Mouse (Mus musculus): ENCODE measurements around the gene Prpf40b. TPM values are rescaled to one million over a fixed set of nuclear protein-coding genes. Genes with fewer than 3 reads are reported as not detected.

The Prpf40b gene
- polyA plus RNA-seq, 1 experiment: 37.0 TPM

GRCm38 (mm10) chr15:99332921-99333675 lies 38.2 kb downstream of the Prpf40b start:
- no peaks in the 10 kb centered on the region for H3K27me3 ChIP-seq (ENCODE audit: control insufficient read depth, insufficient read depth, low read length)
- peaks cover 62% of the 10 kb centered on the region for H3K4me1 ChIP-seq (replicated peaks; ENCODE audit: control insufficient read depth, insufficient read depth, low read length)
- H3K36me3 ChIP-seq (ENCODE audit: control insufficient read depth, insufficient read depth, low read length): no peaks in the 10 kb centered on the region
- 9% methylated on average over 9 of the region's 9 CpGs for WGBS
- no peak overlapping the region for H3K4me3 ChIP-seq (ENCODE audit: control insufficient read depth, insufficient read depth, low read length)
- peak; percentile 87 for DNase-seq
- TF ChIP-seq POLR2A (IDR thresholded peaks at IDR 0.05; ENCODE audit: control insufficient read depth, extremely low read depth, insufficient read depth, low read length, poor library complexity) (0 out of 2 replicates have a peak, but pooled peaks have one; percentile 36), CTCF (IDR thresholded peaks at IDR 0.05; ENCODE audit: borderline replicate concordance, control insufficient read depth, extremely low read depth, insufficient read depth, low read length, poor library complexity) (peak; percentile 38; the same call in 1 of the 2 replicates)
- H3K27ac ChIP-seq (ENCODE audit: control insufficient read depth, insufficient read depth, low read length): peak overlapping the region; percentile 76

GRCm38 (mm10) chr15:99333676-99334065 lies 38.8 kb downstream of the Prpf40b start:
- WGBS: 80% methylated on average over 3 of the region's 3 CpGs
- no peak for DNase-seq
- H3K27me3 ChIP-seq (ENCODE audit: control insufficient read depth, insufficient read depth, low read length): no peaks in the 10 kb centered on the region
- H3K4me3 ChIP-seq (ENCODE audit: control insufficient read depth, insufficient read depth, low read length): no peak overlapping the region
- no peaks in the 10 kb centered on the region for H3K36me3 ChIP-seq (ENCODE audit: control insufficient read depth, insufficient read depth, low read length)
- peaks cover 66% of the 10 kb centered on the region for H3K4me1 ChIP-seq (replicated peaks; ENCODE audit: control insufficient read depth, insufficient read depth, low read length)
- TF ChIP-seq CTCF (IDR thresholded peaks at IDR 0.05; ENCODE audit: borderline replicate concordance, control insufficient read depth, extremely low read depth, insufficient read depth, low read length, poor library complexity): no peak
- no peak for TF ChIP-seq POLR2A (IDR thresholded peaks at IDR 0.05; ENCODE audit: control insufficient read depth, extremely low read depth, insufficient read depth, low read length, poor library complexity)
- peak overlapping the region; percentile 76 for H3K27ac ChIP-seq (ENCODE audit: control insufficient read depth, insufficient read depth, low read length)

DNA sequence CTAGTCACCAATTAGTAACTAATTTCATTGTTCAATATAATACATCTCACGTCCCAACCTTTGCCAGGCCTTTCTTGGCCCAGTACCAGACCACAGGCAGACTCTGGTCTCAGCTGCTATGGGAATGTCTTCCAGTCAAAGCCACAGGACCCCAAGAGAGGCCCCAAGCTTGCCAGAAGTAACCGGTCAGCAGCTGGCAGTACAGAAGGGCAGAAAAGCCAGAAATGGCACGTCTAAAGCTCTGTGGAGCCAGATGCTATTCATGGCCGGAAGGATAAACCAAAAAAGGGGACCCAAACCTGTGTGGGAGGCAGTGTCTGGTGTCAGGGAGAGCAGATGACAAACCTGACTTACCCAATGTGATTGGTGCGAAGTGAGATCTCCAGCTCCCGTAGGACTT lies 39.6 kb downstream of the Prpf40b start:
- TF ChIP-seq POLR2A (IDR thresholded peaks at IDR 0.05; ENCODE audit: control insufficient read depth, extremely low read depth, insufficient read depth, low read length, poor library complexity): no peak
- TF ChIP-seq CTCF (IDR thresholded peaks at IDR 0.05; ENCODE audit: borderline replicate concordance, control insufficient read depth, extremely low read depth, insufficient read depth, low read length, poor library complexity): no peak
- Histone ChIP-seq H3K27me3 (ENCODE audit: control insufficient read depth, insufficient read depth, low read length) (no peaks in the 10 kb centered on the region), H3K4me1 (replicated peaks; ENCODE audit: control insufficient read depth, insufficient read depth, low read length) (peaks cover 73% of the 10 kb centered on the region), H3K36me3 (ENCODE audit: control insufficient read depth, insufficient read depth, low read length) (no peaks in the 10 kb centered on the region), H3K4me3 (ENCODE audit: control insufficient read depth, insufficient read depth, low read length) (no peak overlapping the region), H3K27ac (ENCODE audit: control insufficient read depth, insufficient read depth, low read length) (no peak overlapping the region)
- WGBS: 66% methylated on average over 6 of the region's 6 CpGs
- DNase-seq: no peak

DNA sequence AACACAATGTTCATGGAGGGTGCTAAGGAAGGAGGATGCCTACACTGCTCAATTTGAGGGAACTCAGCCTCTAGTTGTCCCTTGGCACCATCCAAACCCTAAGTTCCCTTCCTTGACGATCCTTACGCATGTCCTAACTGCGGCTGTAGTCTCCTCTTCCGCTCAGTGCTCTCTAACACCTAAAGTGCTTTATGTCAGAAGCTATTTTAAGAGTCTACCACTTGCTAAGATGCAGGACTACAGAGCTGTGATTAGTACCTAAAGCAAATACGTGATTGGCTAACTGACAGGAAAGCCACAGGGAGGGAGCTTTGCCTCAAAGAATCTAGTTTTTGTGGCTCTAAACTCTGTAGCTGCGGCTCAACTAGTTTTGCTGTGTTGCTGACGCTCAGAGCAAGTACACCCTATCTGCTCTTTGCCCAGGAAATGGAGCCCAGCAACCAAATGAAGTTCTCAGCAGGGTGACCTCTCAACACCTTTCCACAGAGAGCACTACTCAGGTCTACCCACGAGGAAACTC lies 41.0 kb downstream of the Prpf40b start:
- Histone ChIP-seq H3K4me1 (replicated peaks; ENCODE audit: control insufficient read depth, insufficient read depth, low read length) (peaks cover 81% of the 10 kb centered on the region), H3K4me3 (ENCODE audit: control insufficient read depth, insufficient read depth, low read length) (no peak overlapping the region), H3K36me3 (ENCODE audit: control insufficient read depth, insufficient read depth, low read length) (no peaks in the 10 kb centered on the region), H3K27ac (ENCODE audit: control insufficient read depth, insufficient read depth, low read length) (peak overlapping the region; percentile 42; the same call in 1 of the 2 replicates), H3K27me3 (ENCODE audit: control insufficient read depth, insufficient read depth, low read length) (no peaks in the 10 kb centered on the region)
- no peak for DNase-seq
- 44% methylated on average over 8 of the region's 8 CpGs for WGBS
- no peak for TF ChIP-seq CTCF (IDR thresholded peaks at IDR 0.05; ENCODE audit: borderline replicate concordance, control insufficient read depth, extremely low read depth, insufficient read depth, low read length, poor library complexity)
- TF ChIP-seq POLR2A (IDR thresholded peaks at IDR 0.05; ENCODE audit: control insufficient read depth, extremely low read depth, insufficient read depth, low read length, poor library complexity): no peak

DNA sequence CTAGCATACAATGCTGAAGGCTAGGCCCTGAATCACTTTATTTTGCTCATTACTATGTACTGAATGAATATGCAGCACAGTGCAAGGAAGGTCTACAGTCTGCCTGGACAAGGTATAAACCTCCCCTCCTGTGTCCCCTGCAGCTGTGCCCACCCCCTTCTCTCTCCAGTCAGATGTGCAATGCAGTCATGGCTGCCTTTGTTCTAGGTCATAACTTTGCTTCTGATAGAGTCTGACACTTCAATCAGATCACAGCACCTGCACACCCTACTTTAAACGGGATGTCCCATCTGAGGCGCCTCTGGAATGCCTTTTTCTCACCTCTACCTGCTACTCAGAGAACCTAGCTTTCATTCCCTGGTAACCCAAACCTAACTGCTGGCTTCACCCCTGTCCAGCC lies 44.0 kb downstream of the Prpf40b start:
- peaks cover 77% of the 10 kb centered on the region for H3K4me1 ChIP-seq (replicated peaks; ENCODE audit: control insufficient read depth, insufficient read depth, low read length)
- H3K27me3 ChIP-seq (ENCODE audit: control insufficient read depth, insufficient read depth, low read length): no peaks in the 10 kb centered on the region
- H3K27ac ChIP-seq (ENCODE audit: control insufficient read depth, insufficient read depth, low read length): no peak overlapping the region
- no peak overlapping the region for H3K4me3 ChIP-seq (ENCODE audit: control insufficient read depth, insufficient read depth, low read length)
- no peaks in the 10 kb centered on the region for H3K36me3 ChIP-seq (ENCODE audit: control insufficient read depth, insufficient read depth, low read length)
- peak; percentile 41 for DNase-seq
- WGBS: 14% methylated on average over 2 of the region's 2 CpGs
- TF ChIP-seq CTCF (IDR thresholded peaks at IDR 0.05; ENCODE audit: borderline replicate concordance, control insufficient read depth, extremely low read depth, insufficient read depth, low read length, poor library complexity) (no peak), POLR2A (IDR thresholded peaks at IDR 0.05; ENCODE audit: control insufficient read depth, extremely low read depth, insufficient read depth, low read length, poor library complexity) (no peak)

DNA sequence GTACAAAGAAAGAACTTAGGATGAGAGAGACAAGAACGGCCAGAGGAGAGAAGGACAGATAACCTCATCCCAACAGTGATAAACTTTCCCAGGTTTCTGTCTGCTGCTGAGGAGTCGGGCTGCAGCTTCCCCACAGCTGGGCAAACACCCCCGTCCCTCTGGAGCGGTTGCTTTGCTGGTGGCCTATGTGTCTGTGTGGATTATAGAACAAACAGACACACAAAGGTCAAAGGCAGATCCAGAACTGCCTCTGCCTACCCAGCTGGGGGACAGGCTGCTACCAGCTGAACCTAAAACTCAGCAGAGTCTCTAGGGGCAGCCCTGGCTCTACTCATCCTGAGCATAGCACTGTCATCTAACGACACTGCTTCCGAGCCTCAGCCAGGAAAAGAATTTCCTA lies 44.8 kb downstream of the Prpf40b start:
- TF ChIP-seq POLR2A (IDR thresholded peaks at IDR 0.05; ENCODE audit: control insufficient read depth, extremely low read depth, insufficient read depth, low read length, poor library complexity): no peak
- TF ChIP-seq CTCF (IDR thresholded peaks at IDR 0.05; ENCODE audit: borderline replicate concordance, control insufficient read depth, extremely low read depth, insufficient read depth, low read length, poor library complexity): no peak
- no peaks in the 10 kb centered on the region for H3K27me3 ChIP-seq (ENCODE audit: control insufficient read depth, insufficient read depth, low read length)
- DNase-seq: no peak
- WGBS: 94% methylated on average over 6 of the region's 6 CpGs
- no peaks in the 10 kb centered on the region for H3K36me3 ChIP-seq (ENCODE audit: control insufficient read depth, insufficient read depth, low read length)
- H3K4me3 ChIP-seq (ENCODE audit: control insufficient read depth, insufficient read depth, low read length): no peak overlapping the region
- H3K4me1 ChIP-seq (replicated peaks; ENCODE audit: control insufficient read depth, insufficient read depth, low read length): peaks cover 69% of the 10 kb centered on the region
- H3K27ac ChIP-seq (ENCODE audit: control insufficient read depth, insufficient read depth, low read length): no peak overlapping the region

Measured in thymus, adult 2 months (tissue).